Mouse (Mus musculus): ENCODE results near the gene Kdm4b.

- TF ChIP-seq CTCF (IDR thresholded peaks at IDR 0.05; ENCODE audit: low read depth, low read length) (no peak), TAL1 (conservative IDR thresholded peaks at IDR 0.05; ENCODE audit: low read depth, low read length) (no peak), GATA1 (IDR thresholded peaks at IDR 0.05; ENCODE audit: borderline replicate concordance, low read length) (no peak), GATA2 (IDR thresholded peaks at IDR 0.05; ENCODE audit: borderline replicate concordance, low read depth, low read length) (no peak), POLR2AphosphoS5 (IDR thresholded peaks at IDR 0.05; ENCODE audit: insufficient replicate concordance, low read depth, low read length) (no peak)
Observed at GRCm38 (mm10) chr17:56303847-56304586, 21.8 kb upstream of the Kdm4b start.

Data from G1E (cell line).